Mouse (Mus musculus) lung, postnatal 25 days (tissue): ENCODE results near the gene Rbm25.

Experiments used
- DNase-seq: peaks from one replicate; pipeline ENCODE4 v3.0.0; 2022; ENCODE audit warnings: low spot score

Rbm25 gene

DNA sequence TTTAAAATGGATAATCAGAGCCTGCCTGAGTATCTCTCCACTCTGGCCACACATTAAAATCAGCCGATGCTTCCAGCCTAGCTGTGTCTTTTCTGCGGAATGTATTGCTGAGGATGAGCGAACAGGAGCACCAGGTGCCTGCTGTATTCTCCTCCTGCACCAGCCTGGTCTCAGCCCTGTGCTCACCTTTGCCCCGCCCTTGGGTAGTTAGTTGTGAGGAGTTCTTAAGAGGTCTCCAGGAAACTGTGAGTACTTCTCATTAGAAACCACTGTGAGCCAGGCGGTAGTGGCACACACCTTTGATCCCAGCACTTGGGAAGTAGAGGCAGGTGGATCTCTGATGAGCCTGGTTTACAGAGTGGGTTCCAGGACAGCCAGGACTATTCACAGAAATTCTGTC is 101.2 kb downstream of the Rbm25 start:
- DNase-seq: no peak
